Mouse (Mus musculus) thymus, adult 2 months (tissue): ENCODE measurements at regions not wholly inside any gene's neighbourhood (a gene's known extent, or its start where the extent isn't known, plus 50 kb on each side); places are given as distances from the start of the nearest gene placed in this dataset.

Experiments used
- CTCF ChIP-seq: fragments of 200-500 bp; IDR thresholded peaks from 2 replicates; pipeline ENCODE4 v1.5.1; 2012; ENCODE audit warnings: mild to moderate bottlenecking, control low read depth, low read length, moderate library complexity, borderline replicate concordance; ENCODE audit not compliant: control insufficient read depth, poor library complexity, insufficient read depth; ENCODE audit errors: extremely low read depth
- POLR2A ChIP-seq: fragments of 200-500 bp; IDR thresholded peaks from 2 replicates; pipeline ENCODE4 v1.6.1; 2012; ENCODE audit warnings: mild to moderate bottlenecking, low read length, control low read depth, moderate library complexity; ENCODE audit not compliant: control insufficient read depth, poor library complexity, insufficient read depth; ENCODE audit errors: extremely low read depth

DNA sequence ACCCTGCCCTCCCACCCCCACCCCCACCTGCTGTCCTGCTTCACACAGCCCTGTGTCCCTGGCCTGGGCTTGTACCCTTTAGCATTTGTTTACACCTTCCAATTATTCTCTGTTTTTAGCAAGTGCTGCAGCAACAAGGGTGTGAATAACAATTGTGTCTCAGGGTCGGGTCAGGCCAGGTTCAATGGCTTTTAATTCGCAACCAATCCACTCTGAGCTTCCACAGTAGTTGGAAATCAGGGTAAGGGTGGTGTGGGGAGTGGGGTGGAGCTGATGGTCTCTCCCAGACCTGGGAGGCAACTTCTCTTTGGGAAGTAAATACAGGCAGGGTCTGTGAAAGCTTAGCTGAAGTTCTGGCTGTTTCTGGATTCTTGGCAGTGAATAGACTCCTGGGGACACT, 214.4 kb downstream of the 1700010I14Rik start:
- TF ChIP-seq CTCF (no peak), POLR2A (no peak)
